Mouse (Mus musculus) kidney, embryonic 16.5 days (tissue): ENCODE results near the gene Zc3hc1. TPM values are rescaled to one million over a fixed set of nuclear protein-coding genes. Genes with fewer than 3 reads are reported as not detected.

Source experiments
- ATAC-seq: fragments of 200-750 bp; cut with Nextera tagmentation; 2 replicates; pipeline ENCODE4 v1.8.0; 2017; ENCODE audit warnings: moderate TSS enrichment; ENCODE audit not compliant: low FRiP score, low TSS enrichment
- H3K27ac ChIP-seq: fragments of 300-500 bp; sonication (generic); 2 replicates; pipeline ENCODE4 v1.5.1; 2014; ENCODE audit warnings: low read length
- H3K27me3 ChIP-seq: fragments of 300-500 bp; sonication (generic); 2 replicates; pipeline ENCODE4 v1.6.1; 2014; ENCODE audit warnings: low read length, control low read depth, mixed read lengths; ENCODE audit not compliant: insufficient read depth
- H3K36me3 ChIP-seq: fragments of 300-500 bp; sonication (generic); 2 replicates; pipeline ENCODE4 v1.6.1; 2014; ENCODE audit warnings: low read length, control low read depth, mixed read lengths; ENCODE audit not compliant: insufficient read depth
- H3K4me1 ChIP-seq: fragments of 300-500 bp; sonication (generic); 2 replicates; pipeline ENCODE4 v1.6.1; 2014; ENCODE audit warnings: low read length, control low read depth, mixed read lengths; ENCODE audit not compliant: insufficient read depth
- H3K4me2 ChIP-seq: fragments of 300-500 bp; sonication (generic); replicated peaks from 2 replicates; pipeline ENCODE4 v1.6.1; 2014; ENCODE audit warnings: low read depth, low read length
- H3K4me3 ChIP-seq: fragments of 300-500 bp; sonication (generic); 2 replicates; pipeline ENCODE4 v1.5.1; 2014; ENCODE audit warnings: mild to moderate bottlenecking, low read length
- H3K9ac ChIP-seq: fragments of 300-500 bp; sonication (generic); replicated peaks from 2 replicates; pipeline ENCODE4 v1.6.1; 2014; ENCODE audit warnings: low read length
- H3K9me3 ChIP-seq: fragments of 300-500 bp; sonication (generic); 2 replicates; pipeline ENCODE4 v1.6.1; 2016; ENCODE audit warnings: low read length, control low read depth
- WGBS: fragments of 180-500 bp; shearing (Covaris S2); extraction: QIAGEN DNeasy Blood & Tissue Kit; methylation state at CpG from one replicate; pipeline ENCODE4 v1.1.7; 2014; 5-methylcytosine and 5-hydroxymethylcytosine counted together
- polyA plus RNA-seq: library from polyadenylated mRNA; unstranded; fragments of >200 nt; fragmentation: Nextera tagmentation; extraction: Ambion mirVana; gene quantifications from 2 replicates; pipeline ENCODE4 v1.2.1, GENCODE M21; 2015

The Zc3hc1 gene
- polyA plus RNA-seq, 1 experiment from 2014 or later: 71.7 TPM

DNA sequence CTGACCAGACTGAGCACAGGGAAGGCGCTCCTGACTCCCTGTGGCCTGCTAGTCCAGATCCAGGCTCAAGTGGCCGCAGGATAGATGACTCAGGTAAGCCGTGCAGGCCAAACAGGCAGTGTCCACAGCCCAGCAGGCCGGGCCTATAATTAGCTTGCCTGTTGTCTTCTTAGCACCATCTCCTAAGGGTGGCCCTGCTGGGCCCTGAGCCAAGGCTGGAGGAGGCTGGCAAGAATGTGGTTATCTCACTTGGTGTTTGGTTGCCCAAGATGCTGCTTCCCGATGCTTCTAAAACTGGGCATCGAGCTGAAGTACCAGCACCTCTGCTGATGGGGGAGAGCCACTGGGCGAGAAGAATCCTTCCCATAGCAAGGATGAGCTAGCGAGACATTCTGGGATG, 35.1 kb downstream of the Zc3hc1 start:
- no peak overlapping the region for H3K4me2 ChIP-seq
- no peaks in the 10 kb centered on the region for H3K36me3 ChIP-seq
- peak overlapping the region; percentile 40; the same call in 1 of the 2 replicates for H3K27ac ChIP-seq
- H3K9ac ChIP-seq: no peak overlapping the region
- H3K9me3 ChIP-seq: no peaks in the 10 kb centered on the region
- no peak overlapping the region for H3K4me3 ChIP-seq
- no peaks in the 10 kb centered on the region for H3K27me3 ChIP-seq
- 88% methylated on average over 8 of the region's 8 CpGs for WGBS
- ATAC-seq: no peak
- H3K4me1 ChIP-seq: peaks cover 46% of the 10 kb centered on the region

DNA sequence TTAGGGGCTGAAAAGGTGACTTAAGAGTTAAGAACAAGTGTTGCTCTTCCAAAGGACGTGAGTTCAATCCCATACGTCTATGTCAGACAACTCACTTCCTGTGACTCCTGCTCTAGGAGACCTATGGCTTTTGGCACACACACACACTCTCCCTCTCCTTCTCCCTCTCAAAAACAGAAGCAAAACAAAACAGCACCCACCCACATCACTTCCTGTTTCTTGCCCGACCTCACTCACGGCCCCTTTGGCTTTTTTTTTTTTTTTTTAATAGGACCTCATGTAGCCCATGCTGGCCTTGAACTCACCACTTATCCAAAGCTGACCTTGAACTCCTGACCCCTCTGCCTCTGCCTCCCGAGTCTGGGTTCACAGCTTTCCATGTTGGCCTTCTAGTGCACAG, 36.1 kb downstream of the Zc3hc1 start:
- WGBS: 31% methylated on average over 5 of the region's 5 CpGs
- H3K9ac ChIP-seq: no peak overlapping the region
- ATAC-seq: no peak
- H3K27ac ChIP-seq: 0 out of 2 replicates have a peak overlapping the region, but pooled peaks have one; percentile 40
- H3K27me3 ChIP-seq: no peaks in the 10 kb centered on the region
- peaks cover 41% of the 10 kb centered on the region for H3K4me1 ChIP-seq
- no peak overlapping the region for H3K4me3 ChIP-seq
- H3K9me3 ChIP-seq: no peaks in the 10 kb centered on the region
- H3K4me2 ChIP-seq: no peak overlapping the region
- no peaks in the 10 kb centered on the region for H3K36me3 ChIP-seq

DNA sequence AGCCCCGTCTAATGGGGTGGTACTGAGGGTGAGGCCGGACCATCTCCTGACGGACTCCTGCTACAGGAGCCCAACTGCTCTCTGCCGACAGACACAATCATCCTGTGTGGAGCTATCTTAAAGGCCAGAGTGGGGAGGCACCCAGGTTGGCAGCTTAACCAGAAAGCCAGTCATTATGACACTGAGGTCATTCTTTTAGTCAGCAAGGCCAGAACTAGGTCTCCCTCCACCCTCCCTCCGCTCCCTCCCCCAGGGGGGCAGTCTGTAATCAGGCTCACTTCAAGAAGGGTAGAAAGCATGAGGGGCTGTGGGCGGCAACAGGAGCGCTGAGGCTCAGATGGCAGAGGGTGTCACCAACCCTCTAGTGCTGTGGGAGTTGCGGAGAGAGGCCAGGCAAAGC, 37.2 kb downstream of the Zc3hc1 start:
- peak; percentile 29; the same call in 1 of the 2 replicates for ATAC-seq
- no peak overlapping the region for H3K27ac ChIP-seq
- no peak overlapping the region for H3K9ac ChIP-seq
- WGBS: 58% methylated on average over 8 of the region's 8 CpGs
- no peaks in the 10 kb centered on the region for H3K9me3 ChIP-seq
- H3K27me3 ChIP-seq: no peaks in the 10 kb centered on the region
- no peaks in the 10 kb centered on the region for H3K36me3 ChIP-seq
- peaks cover 36% of the 10 kb centered on the region for H3K4me1 ChIP-seq
- H3K4me2 ChIP-seq: no peak overlapping the region
- H3K4me3 ChIP-seq: no peak overlapping the region

DNA sequence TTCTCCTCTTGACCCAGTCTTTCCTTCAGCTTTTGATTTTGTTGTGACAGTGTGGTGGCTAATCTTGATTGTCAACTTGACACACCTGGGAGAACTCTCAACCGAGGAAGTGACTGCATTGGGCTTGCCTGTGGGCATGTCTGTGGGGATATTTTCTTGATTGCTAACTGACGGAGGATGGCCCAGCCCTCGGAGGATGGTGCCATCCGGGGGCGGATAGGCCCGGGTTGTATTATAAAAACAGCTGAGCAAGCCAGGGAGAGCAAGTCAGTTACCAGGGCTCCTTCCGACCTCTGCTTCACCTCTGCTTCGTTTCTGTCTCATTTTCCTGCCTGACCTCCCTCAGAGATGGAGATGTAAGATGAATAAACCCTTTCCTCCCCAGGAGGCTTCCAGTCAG, 38.1 kb downstream of the Zc3hc1 start:
- no peak overlapping the region for H3K9ac ChIP-seq
- H3K36me3 ChIP-seq: no peaks in the 10 kb centered on the region
- no peaks in the 10 kb centered on the region for H3K9me3 ChIP-seq
- H3K4me1 ChIP-seq: peaks cover 36% of the 10 kb centered on the region
- no peaks in the 10 kb centered on the region for H3K27me3 ChIP-seq
- no peak overlapping the region for H3K4me2 ChIP-seq
- H3K27ac ChIP-seq: no peak overlapping the region
- no peak overlapping the region for H3K4me3 ChIP-seq
- 12% methylated on average over 8 of the region's 8 CpGs for WGBS
- no peak for ATAC-seq

DNA sequence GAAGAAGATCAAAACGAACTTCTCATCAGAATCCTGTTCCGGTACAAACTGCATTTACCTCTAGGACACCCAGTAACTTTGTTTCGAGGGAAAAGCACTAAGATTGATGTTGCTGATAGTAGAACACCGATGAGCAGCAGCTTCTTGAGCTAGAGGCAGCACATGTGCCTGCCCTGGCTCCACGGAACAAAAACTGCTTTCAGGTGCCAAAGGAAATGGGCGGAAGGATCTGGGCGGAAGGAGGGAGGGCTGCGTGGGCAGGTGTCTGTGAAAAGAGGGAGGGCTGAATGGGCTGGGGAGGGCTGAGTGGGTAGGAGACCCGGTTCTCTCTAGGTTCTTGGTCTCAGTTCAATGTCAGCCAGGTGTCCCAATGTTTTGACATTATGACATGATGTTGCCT, 39.5 kb downstream of the Zc3hc1 start:
- peaks cover 30% of the 10 kb centered on the region for H3K4me1 ChIP-seq
- H3K9ac ChIP-seq: no peak overlapping the region
- H3K27ac ChIP-seq: no peak overlapping the region
- no peaks in the 10 kb centered on the region for H3K27me3 ChIP-seq
- H3K36me3 ChIP-seq: no peaks in the 10 kb centered on the region
- no peaks in the 10 kb centered on the region for H3K9me3 ChIP-seq
- no peak overlapping the region for H3K4me3 ChIP-seq
- no peak overlapping the region for H3K4me2 ChIP-seq
- 64% methylated on average over 9 of the region's 9 CpGs for WGBS
- ATAC-seq: no peak

DNA sequence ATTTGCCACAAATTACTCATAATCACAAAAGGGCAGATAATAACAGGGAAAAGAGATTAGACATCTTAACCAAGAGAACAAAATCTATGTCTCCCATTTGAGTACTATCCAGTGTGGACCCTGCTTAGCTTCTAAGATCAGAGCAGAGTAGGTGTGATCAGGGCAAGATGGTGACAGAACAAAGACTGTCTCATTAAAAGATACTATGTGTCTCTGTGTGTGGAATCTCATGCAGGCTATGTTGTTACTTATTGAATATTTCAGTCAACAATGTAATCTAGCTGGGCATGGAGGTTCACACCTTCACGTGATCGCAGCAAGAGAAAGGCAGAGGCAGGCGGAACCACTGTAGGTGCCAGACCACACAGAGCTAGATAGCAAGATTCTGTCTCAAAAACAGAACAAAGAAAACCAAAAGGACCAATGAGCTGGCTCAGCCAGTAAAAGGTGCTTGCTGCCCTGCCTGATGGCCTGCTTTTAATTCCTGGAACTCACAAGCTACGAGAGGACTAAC, 43.5 kb downstream of the Zc3hc1 start:
- Histone ChIP-seq H3K4me3 (no peak overlapping the region), H3K9me3 (no peaks in the 10 kb centered on the region), H3K27ac (no peak overlapping the region), H3K36me3 (no peaks in the 10 kb centered on the region), H3K27me3 (no peaks in the 10 kb centered on the region), H3K4me1 (peaks cover 8% of the 10 kb centered on the region), H3K4me2 (no peak overlapping the region), H3K9ac (no peak overlapping the region)
- no peak for ATAC-seq
- 81% methylated on average over 4 of the region's 4 CpGs for WGBS

DNA sequence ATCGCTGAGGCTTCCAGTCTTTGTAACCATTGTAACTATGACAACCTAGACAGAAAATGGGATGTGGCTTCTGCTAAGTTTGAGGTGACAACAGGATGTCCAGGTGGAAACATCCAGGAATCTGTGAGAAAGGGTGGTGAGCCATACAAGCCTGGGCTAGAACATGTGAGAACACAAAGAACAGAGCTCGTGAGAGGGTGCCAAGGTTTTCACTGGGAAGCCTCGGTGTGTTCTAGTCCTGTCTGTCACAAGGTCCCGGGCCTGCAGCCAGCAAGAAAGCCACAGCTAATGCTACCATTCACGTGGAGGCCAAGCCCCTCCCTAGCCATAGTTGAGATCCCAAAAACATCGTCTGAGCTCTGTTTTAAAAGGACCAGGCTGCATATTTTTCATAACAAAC, 44.1 kb downstream of the Zc3hc1 start:
- H3K27me3 ChIP-seq: no peaks in the 10 kb centered on the region
- no peaks in the 10 kb centered on the region for H3K36me3 ChIP-seq
- H3K9ac ChIP-seq: no peak overlapping the region
- no peak overlapping the region for H3K27ac ChIP-seq
- no peak overlapping the region for H3K4me2 ChIP-seq
- no peak overlapping the region for H3K4me3 ChIP-seq
- peaks cover 7% of the 10 kb centered on the region for H3K4me1 ChIP-seq
- no peak for ATAC-seq
- WGBS: 72% methylated on average over 6 of the region's 6 CpGs
- no peaks in the 10 kb centered on the region for H3K9me3 ChIP-seq

DNA sequence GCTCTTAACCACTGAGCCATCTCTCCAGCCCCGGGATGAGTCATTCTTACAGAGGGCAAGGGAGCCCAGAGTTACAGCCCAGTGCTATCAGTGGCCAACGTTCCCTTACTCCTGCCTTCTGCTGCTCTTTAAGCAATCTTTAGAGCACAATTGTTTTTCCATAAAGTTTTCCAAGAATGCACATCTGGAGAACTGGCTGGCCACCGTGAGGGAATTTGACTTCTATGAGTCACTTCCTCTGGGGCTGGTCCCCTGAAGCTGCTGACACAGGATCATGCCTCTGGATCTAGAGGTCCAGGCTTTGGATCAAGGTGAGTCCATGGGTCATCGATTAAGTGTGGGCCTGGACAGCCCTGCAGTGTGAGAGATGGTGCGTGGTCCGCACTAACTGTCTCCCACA, 46.8 kb downstream of the Zc3hc1 start:
- H3K27ac ChIP-seq: no peak overlapping the region
- 36% methylated on average over 6 of the region's 6 CpGs for WGBS

DNA sequence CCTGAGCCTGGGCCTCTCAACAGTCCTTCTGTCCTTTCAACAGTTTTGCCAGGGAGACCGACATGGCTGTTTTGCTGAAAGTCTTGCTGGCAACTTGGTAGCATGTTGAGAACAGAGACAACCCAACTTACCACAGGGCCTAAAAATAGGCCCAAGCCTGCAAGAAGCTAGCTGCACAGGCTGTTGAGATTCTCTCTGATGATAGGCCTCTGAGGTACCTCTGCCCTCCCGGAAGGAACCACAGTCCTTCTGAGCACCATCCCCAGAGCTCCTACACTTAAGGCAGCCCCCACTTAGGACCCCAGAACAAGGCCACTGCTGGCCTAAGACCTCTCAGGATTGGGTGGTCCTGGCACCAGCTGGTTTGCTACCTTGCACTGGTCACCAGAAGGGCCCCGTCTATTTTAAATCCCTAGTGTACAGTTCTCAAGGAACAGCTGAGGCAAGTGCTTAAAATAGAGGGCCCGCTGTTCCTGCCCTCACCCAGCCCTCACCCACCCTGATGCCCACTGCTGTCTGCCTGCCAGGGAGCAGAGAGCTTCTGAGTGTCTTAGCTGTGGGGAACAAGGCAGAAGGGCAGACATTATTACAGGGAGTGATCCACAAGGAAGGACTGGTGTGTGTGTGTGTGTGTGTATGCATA, 50.5 kb downstream of the Zc3hc1 start:
- Histone ChIP-seq H3K9ac (no peak overlapping the region), H3K27me3 (no peaks in the 10 kb centered on the region), H3K4me3 (no peak overlapping the region), H3K4me1 (peaks cover 7% of the 10 kb centered on the region), H3K36me3 (no peaks in the 10 kb centered on the region), H3K27ac (no peak overlapping the region), H3K9me3 (no peaks in the 10 kb centered on the region), H3K4me2 (no peak overlapping the region)
- no peak for ATAC-seq
- WGBS: 77% methylated on average over 4 of the region's 4 CpGs

More for the DNA sequence above, 46.8 kb downstream of the Zc3hc1 start:
- Histone ChIP-seq H3K9ac (no peak overlapping the region), H3K9me3 (no peaks in the 10 kb centered on the region), H3K27me3 (no peaks in the 10 kb centered on the region), H3K4me3 (no peak overlapping the region), H3K4me1 (peaks cover 7% of the 10 kb centered on the region), H3K4me2 (no peak overlapping the region), H3K36me3 (no peaks in the 10 kb centered on the region)
- peak; percentile 70; the same call in 1 of the 2 replicates for ATAC-seq

DNA sequence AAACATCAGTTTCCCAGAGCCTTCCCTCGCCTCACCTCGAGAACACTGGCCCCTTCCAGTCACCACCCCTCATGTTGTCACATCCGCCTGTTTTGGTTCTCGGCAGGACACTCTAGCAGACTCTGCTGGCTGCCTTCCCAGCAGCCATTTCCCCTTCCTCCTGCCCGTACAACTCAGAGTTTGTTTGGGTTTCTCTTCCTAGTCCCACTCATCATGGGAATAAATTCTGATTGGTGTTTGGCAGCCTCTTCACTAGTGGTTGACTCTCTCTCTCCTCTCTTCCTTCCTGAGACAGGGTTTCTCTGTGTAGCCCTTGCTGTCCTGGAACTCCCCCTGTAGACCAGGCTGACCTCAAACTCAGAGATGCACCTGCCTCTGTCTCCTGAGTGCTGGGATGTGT, 53.9 kb downstream of the Zc3hc1 start:
- no peak overlapping the region for H3K4me3 ChIP-seq
- H3K9me3 ChIP-seq: no peaks in the 10 kb centered on the region
- 26% methylated on average over 5 of the region's 5 CpGs for WGBS
- peak overlapping the region; percentile 19; the same call in 1 of the 2 replicates for H3K4me2 ChIP-seq
- peaks cover 7% of the 10 kb centered on the region for H3K4me1 ChIP-seq
- H3K9ac ChIP-seq: no peak overlapping the region
- peak; percentile 80 for ATAC-seq
- H3K27ac ChIP-seq: peak overlapping the region; percentile 56
- H3K27me3 ChIP-seq: no peaks in the 10 kb centered on the region
- no peaks in the 10 kb centered on the region for H3K36me3 ChIP-seq
